8 mouse cellular contexts compared by ENCODE assay signal in the genomic region with DNA sequence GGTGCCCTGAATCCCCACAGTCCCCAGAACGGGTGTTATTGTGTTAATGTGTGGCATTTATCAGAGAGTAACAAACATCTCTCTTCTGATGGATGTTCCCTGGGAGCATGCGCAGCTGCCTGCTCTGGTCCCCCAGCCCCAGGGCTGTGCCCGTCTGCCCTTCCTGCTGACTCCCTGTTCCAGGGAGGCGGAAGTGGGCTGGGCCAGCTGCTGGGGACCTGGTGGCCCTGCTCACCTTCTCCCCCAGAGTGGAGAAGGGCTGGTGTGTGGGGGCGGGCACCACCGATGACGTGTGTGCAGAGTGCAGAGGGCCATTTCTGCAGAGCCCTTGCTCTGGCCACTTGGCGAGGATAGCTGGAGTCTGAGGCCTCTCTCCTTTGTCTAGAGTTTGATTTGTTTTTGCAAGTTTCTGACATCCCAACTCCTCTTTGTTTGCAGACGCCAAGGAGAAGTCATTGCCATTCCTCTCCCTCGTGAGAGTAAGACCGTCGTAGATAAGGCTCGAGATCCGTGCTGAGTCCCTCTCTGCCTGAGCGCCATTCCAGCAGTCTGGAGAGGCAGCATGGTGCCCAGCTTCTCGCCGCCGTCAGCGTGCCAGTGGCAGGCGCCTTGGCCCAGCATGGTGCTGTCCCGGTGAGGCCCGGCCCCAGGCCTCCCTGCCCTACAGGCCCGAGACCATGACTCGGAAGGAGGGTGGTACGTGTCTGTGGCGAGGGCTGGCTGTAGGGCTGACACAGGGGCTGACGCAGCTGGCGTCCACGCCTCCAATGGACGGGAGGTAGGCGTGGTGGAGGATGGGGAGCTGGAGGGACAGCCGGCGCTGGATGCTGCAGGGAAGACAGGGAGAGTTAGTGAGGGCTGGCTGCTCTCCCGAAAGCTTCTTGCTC. TPM values are rescaled to one million over a fixed set of nuclear protein-coding genes. Genes with fewer than 3 reads are reported as not detected.
A peak's percentile ranks its signal among the peaks of the same experiment; 100 is the strongest.
DNase-seq lines count a peak whose midpoint lies in the region; ATAC-seq and TF ChIP-seq lines count a peak whose summit lies in the region.

No protein-coding gene starts in this region.

- TF ChIP-seq CTCF in midbrain, postnatal 0 days (IDR thresholded peaks at IDR 0.05): no peak

- H3K27ac ChIP-seq in hindbrain, embryonic 14.5 days: peak overlapping the region; percentile 77
- H3K27ac ChIP-seq in liver, embryonic 13.5 days: peak overlapping the region; percentile 29; the same call in 1 of the 2 replicates
- H3K27ac ChIP-seq in midbrain, postnatal 0 days (ENCODE audit: low read depth, low read length): no peak overlapping the region

- peak overlapping the region; percentile 54 for H3K4me2 ChIP-seq in hindbrain, embryonic 14.5 days (replicated peaks)
- peak overlapping the region; percentile 72 for H3K4me2 ChIP-seq in liver, embryonic 13.5 days
- peak overlapping the region; percentile 22 for H3K4me2 ChIP-seq in midbrain, postnatal 0 days (ENCODE audit: low read depth, low read length, poor library complexity, severe bottlenecking)

- no peaks in the 10 kb centered on the region for H3K36me3 ChIP-seq in hindbrain, embryonic 14.5 days (replicated peaks; ENCODE audit: control insufficient read depth, insufficient read depth)
- H3K36me3 ChIP-seq in liver, embryonic 13.5 days: no peaks in the 10 kb centered on the region
- H3K36me3 ChIP-seq in midbrain, postnatal 0 days (ENCODE audit: insufficient read depth, low read length): peaks cover 18% of the 10 kb centered on the region

- 3% methylated on average over 34 of the region's 34 CpGs for WGBS in hindbrain, embryonic 14.5 days
- WGBS in liver, embryonic 13.5 days (ENCODE audit: insufficient replicate concordance): 8% methylated on average over 34 of the region's 34 CpGs
- WGBS in midbrain, postnatal 0 days: 20% methylated on average over 34 of the region's 34 CpGs

- peak; percentile 48 to 68 for DNase-seq in cerebellum, postnatal 10 days
- no peak for DNase-seq in cerebellum, adult 8-10 months
- peak; percentile 46 for DNase-seq in brain, adult 2 months (ENCODE audit: low read depth, low spot score)
- peak; percentile 61 for DNase-seq in gastrocnemius, postnatal 10 days
- DNase-seq in hindbrain, embryonic 14.5 days (ENCODE audit: low spot score): peak; percentile 36
- peak; percentile 29 for DNase-seq in liver, embryonic 13.5 days
- DNase-seq in midbrain, postnatal 0 days (ENCODE audit: low spot score): no peak
- peak; percentile 39 to 54 for DNase-seq in urinary bladder, postnatal 36 days (ENCODE audit: low spot score in 2 of 2)

- H3K9me3 ChIP-seq in hindbrain, embryonic 14.5 days (ENCODE audit: control insufficient read depth, low read length): no peaks in the 10 kb centered on the region
- no peaks in the 10 kb centered on the region for H3K9me3 ChIP-seq in liver, embryonic 13.5 days (replicated peaks)
- H3K9me3 ChIP-seq in midbrain, postnatal 0 days (ENCODE audit: low read length): no peaks in the 10 kb centered on the region

- peak overlapping the region; percentile 24 for H3K4me3 ChIP-seq in hindbrain, embryonic 14.5 days (replicated peaks; ENCODE audit: low read length)
- H3K4me3 ChIP-seq in liver, embryonic 13.5 days (replicated peaks): peak overlapping the region; percentile 49
- no peak overlapping the region for H3K4me3 ChIP-seq in midbrain, postnatal 0 days (ENCODE audit: low read depth, low read length)

- H3K9ac ChIP-seq in hindbrain, embryonic 14.5 days: peak overlapping the region; percentile 54
- peak overlapping the region; percentile 68 for H3K9ac ChIP-seq in liver, embryonic 13.5 days
- H3K9ac ChIP-seq in midbrain, postnatal 0 days (replicated peaks; ENCODE audit: low read length, poor library complexity, severe bottlenecking): no peak overlapping the region

- peaks cover 4% of the 10 kb centered on the region; the same call in 1 of the 2 replicates for H3K4me1 ChIP-seq in hindbrain, embryonic 14.5 days (replicated peaks; ENCODE audit: control insufficient read depth, insufficient read depth, low read length)
- H3K4me1 ChIP-seq in liver, embryonic 13.5 days (replicated peaks): peaks cover 23% of the 10 kb centered on the region
- H3K4me1 ChIP-seq in midbrain, postnatal 0 days (ENCODE audit: insufficient read depth, low read length): no peaks in the 10 kb centered on the region

- peak; percentile 83 for ATAC-seq in hindbrain, embryonic 14.5 days (ENCODE audit: low FRiP score)
- ATAC-seq in liver, embryonic 13.5 days (ENCODE audit: low read depth): peak; percentile 78
- ATAC-seq in midbrain, postnatal 0 days (ENCODE audit: low FRiP score): peak; percentile 54; the same call in 1 of the 2 replicates

- no peaks in the 10 kb centered on the region for H3K27me3 ChIP-seq in hindbrain, embryonic 14.5 days (ENCODE audit: control insufficient read depth, insufficient read depth, low read length)
- no peaks in the 10 kb centered on the region for H3K27me3 ChIP-seq in liver, embryonic 13.5 days
- no peaks in the 10 kb centered on the region for H3K27me3 ChIP-seq in midbrain, postnatal 0 days (ENCODE audit: insufficient read depth, low read length)

RNA-seq across cellular contexts. Expression of gene Tbc1d2, which starts 14.4 kb away (rescaled TPM):
- total RNA-seq in gastrocnemius, postnatal 10 days (2021): 1 to 10 TPM; 1.6 to 1.8 TPM
- polyA plus RNA-seq in hindbrain, embryonic 14.5 days (2014; fragmentation: Nextera tagmentation; extraction: Ambion mirVana): 0.99 and 1.4 TPM in 2 replicates
- polyA plus RNA-seq in liver, embryonic 13.5 days (2015; fragmentation: Nextera tagmentation; extraction: Ambion mirVana): 0.46 and 0.56 TPM in 2 replicates
- total RNA-seq in midbrain, postnatal 0 days (2014; rRNA removed): 0.85 and 1.9 TPM in 2 replicates
- 0.52 and 0.55 TPM in 2 replicates for polyA plus RNA-seq in midbrain, postnatal 0 days (2015; fragmentation: Nextera tagmentation; extraction: Ambion mirVana)

Comparison
In these comparisons a context has a peak if more than half of its experiments do, and no peak if none do; other contexts are left out.
1. DNase-seq: peak in cerebellum, postnatal 10 days (2 of 2), brain, adult 2 months (single experiment), gastrocnemius, postnatal 10 days (single experiment), hindbrain, embryonic 14.5 days (single experiment), liver, embryonic 13.5 days (single experiment) and urinary bladder, postnatal 36 days (2 of 2); none in cerebellum, adult 8-10 months (single experiment) and midbrain, postnatal 0 days (single experiment).
2. H3K4me2 ChIP-seq: peak in every context shown above with its lines; median percentile 72 in liver, embryonic 13.5 days; 54 in hindbrain, embryonic 14.5 days; 22 in midbrain, postnatal 0 days.
3. Peak in every context shown above with its lines, with median percentiles within 50 percentile points of each other: ATAC-seq.